Mouse (Mus musculus) ES-E14 (cell line): Measurements from ENCODE around the gene Prkar1b. TPM values are rescaled to one million over a fixed set of nuclear protein-coding genes. Genes with fewer than 3 reads are reported as not detected.

Experiments used
- DNase-seq: peaks from one replicate; pipeline ENCODE4 v3.0.0-alpha.2; 2013; ENCODE audit warnings: low read depth, low spot score
- H3K27ac ChIP-seq: 2 replicates; pipeline ENCODE4 v1.5.1; 2012; ENCODE audit warnings: low read depth, mild to moderate bottlenecking, low read length, moderate library complexity, mixed read lengths; ENCODE audit not compliant: poor library complexity, insufficient read depth, severe bottlenecking
- H3K36me3 ChIP-seq: 2 replicates; pipeline ENCODE4 v1.6.1; 2012; ENCODE audit warnings: mild to moderate bottlenecking, low read length, moderate library complexity, mixed read lengths; ENCODE audit not compliant: control insufficient read depth, poor library complexity, insufficient read depth, severe bottlenecking
- H3K4me1 ChIP-seq, 2 experiments: fragments of 150-350 bp in 1 of 2; sonication (generic) in 1 of 2; 2 replicates each; pipeline ENCODE4 v1.6.1; 2012; ENCODE audit warnings: low read length in 2 of 2, mild to moderate bottlenecking in 1 of 2, mixed read lengths in 1 of 2; ENCODE audit not compliant: control insufficient read depth in 2 of 2, insufficient read depth in 2 of 2, poor library complexity in 1 of 2
- H3K4me3 ChIP-seq, 2 experiments: fragments of 150-350 bp in 1 of 2; sonication (generic) in 1 of 2; 2 replicates each; pipeline ENCODE4 v1.5.1; 2012; ENCODE audit warnings: low read length in 2 of 2, low read depth in 1 of 2, mild to moderate bottlenecking in 1 of 2, mixed read lengths in 1 of 2; ENCODE audit not compliant: insufficient read depth in 1 of 2, poor library complexity in 1 of 2, severe bottlenecking in 1 of 2
- H3K9ac ChIP-seq: 2 replicates; pipeline ENCODE4 v1.6.1; 2012; ENCODE audit warnings: low read depth, mild to moderate bottlenecking, low read length, mixed read lengths; ENCODE audit not compliant: poor library complexity, insufficient read depth, severe bottlenecking
- H3K9me3 ChIP-seq: fragments of 150-350 bp; sonication (generic); 2 replicates; pipeline ENCODE4 v1.6.1; 2012; ENCODE audit warnings: low read depth, mild to moderate bottlenecking, low read length; ENCODE audit not compliant: control insufficient read depth, insufficient read depth
- CHD2 ChIP-seq: IDR thresholded peaks from 2 replicates; pipeline ENCODE4 v1.6.1; 2014; ENCODE audit warnings: mild to moderate bottlenecking, low read depth, low read length, inconsistent platforms
- HCFC1 ChIP-seq: IDR thresholded peaks from 2 replicates; pipeline ENCODE4 v1.6.1; 2012; ENCODE audit warnings: low read length, inconsistent platforms, borderline replicate concordance; ENCODE audit not compliant: insufficient read depth
- MAFK ChIP-seq: IDR thresholded peaks from 2 replicates; pipeline ENCODE4 v1.6.1; 2014; ENCODE audit warnings: mild to moderate bottlenecking, low read depth, low read length, inconsistent platforms; ENCODE audit not compliant: insufficient read depth
- ZC3H11A ChIP-seq: IDR thresholded peaks from 2 replicates; pipeline ENCODE4 v1.6.1; 2012; ENCODE audit warnings: low read depth, mild to moderate bottlenecking, inconsistent platforms, low read length, borderline replicate concordance
- ZNF384 ChIP-seq: IDR thresholded peaks from 2 replicates; pipeline ENCODE4 v1.6.1; 2012; ENCODE audit warnings: low read depth, low read length, inconsistent platforms
- in situ Hi-C, 2 experiments: fragments of 600-800 bp; cut with MboI; formaldehyde crosslinking; loops; one replicate each; pipeline ENCODE4 v1.15.1; 2025; ENCODE audit warnings: low sequenced_read_pairs in 2 of 2, inconsistent platforms in 1 of 2; ENCODE audit not compliant: unreplicated experiment in 2 of 2
- total RNA-seq: library from RNA; depleted of rRNA; stranded (reverse); fragments of 300-350 nt; gene quantifications from 2 replicates; pipeline ENCODE4 v1.2.3, GENCODE M21; 2012

The Prkar1b gene
- total RNA-seq, 1 experiment: 3.8 TPM

DNA sequence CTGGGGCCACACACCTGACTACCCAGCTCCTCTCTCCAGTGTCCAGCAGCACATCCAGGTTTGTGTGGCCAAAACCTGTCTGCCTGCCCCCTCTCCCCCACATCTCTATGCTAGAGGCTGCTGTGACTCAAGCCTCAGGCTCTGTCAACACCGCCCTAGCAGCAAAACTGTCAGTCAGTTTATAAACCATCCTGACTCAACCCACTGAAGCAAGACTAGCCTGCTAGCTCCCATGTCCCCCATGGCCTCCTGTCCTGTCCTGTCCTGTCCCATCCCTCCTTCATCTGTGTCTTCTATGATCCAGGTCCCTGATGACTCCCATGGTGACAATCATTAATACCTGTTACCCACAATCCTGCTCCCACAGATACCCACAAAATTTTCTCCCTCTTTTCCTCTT, 59.6 kb downstream of the Prkar1b start:
- Histone ChIP-seq H3K27ac (no peak overlapping the region), H3K36me3 (no peaks in the 10 kb centered on the region)
- in situ Hi-C loops: no loop called here

GRCm38 (mm10) chr5:139088173-139088572, 61.6 kb downstream of the Prkar1b start:
- in situ Hi-C loops: loop anchor here (5.0 to 10.0 kb wide), 2 partner anchors 89 to 233 kb away; no protein-coding TSS in a partner anchor
- TF ChIP-seq ZC3H11A (peak; percentile 73), ZNF384 (no peak)
- H3K36me3 ChIP-seq: no peaks in the 10 kb centered on the region
- H3K4me1 ChIP-seq: no peaks in the 10 kb centered on the region
- no peak for DNase-seq
- no peak overlapping the region for H3K27ac ChIP-seq
- no peaks in the 10 kb centered on the region for H3K9me3 ChIP-seq
- no peak overlapping the region for H3K9ac ChIP-seq
- H3K4me3 ChIP-seq: no peak overlapping the region

More for the DNA sequence above, 59.6 kb downstream of the Prkar1b start:
- Histone ChIP-seq H3K9me3 (no peaks in the 10 kb centered on the region), H3K9ac (no peak overlapping the region), H3K4me3 (no peak overlapping the region), H3K4me1 (no peaks in the 10 kb centered on the region; a peak in 1 of 4 replicates)
- TF ChIP-seq HCFC1 (no peak), ZC3H11A (no peak), MAFK (no peak), ZNF384 (no peak), CHD2 (no peak)
- no peak for DNase-seq

- Histone ChIP-seq H3K27ac (no peak overlapping the region), H3K4me1 (no peaks in the 10 kb centered on the region), H3K36me3 (no peaks in the 10 kb centered on the region), H3K4me3 (no peak overlapping the region), H3K9ac (no peak overlapping the region), H3K9me3 (no peaks in the 10 kb centered on the region)
- in situ Hi-C loops: loop anchor here (5.0 to 10.0 kb wide), 3 partner anchors 92 to 230 kb away; no protein-coding TSS in a partner anchor
- TF ChIP-seq ZNF384: no peak
- TF ChIP-seq ZC3H11A: peak; percentile 71; the same call in 1 of the 2 replicates
- no peak for DNase-seq
Observed at GRCm38 (mm10) chr5:139084831-139085519, 64.8 kb downstream of the Prkar1b start.

DNA sequence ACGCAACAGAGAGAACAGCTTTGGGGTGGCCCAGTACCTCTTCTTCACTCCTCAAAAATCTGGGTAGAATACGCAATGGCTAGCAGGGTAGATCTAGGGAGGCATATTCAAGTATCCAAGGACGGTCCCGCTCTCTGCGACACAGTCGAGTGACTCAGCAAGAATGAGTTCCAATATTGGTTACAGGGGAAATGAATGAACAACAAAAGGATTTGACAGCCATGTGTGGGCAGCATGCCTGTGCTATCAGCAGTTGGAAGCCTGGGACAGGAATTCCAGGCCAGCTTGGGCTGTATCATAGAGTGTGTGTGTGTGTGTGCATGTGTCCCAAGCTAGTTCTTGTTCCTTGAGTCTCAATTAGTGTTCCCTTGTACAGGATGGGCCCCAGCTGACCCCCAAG, 65.5 kb downstream of the Prkar1b start:
- no peak overlapping the region for H3K4me3 ChIP-seq
- in situ Hi-C loops: loop anchor here (5.0 to 10.0 kb wide), 2 partner anchors 227 to 230 kb away; no protein-coding TSS in a partner anchor
- TF ChIP-seq ZNF384: no peak
- TF ChIP-seq CHD2: no peak
- no peak for TF ChIP-seq ZC3H11A
- no peak for TF ChIP-seq HCFC1
- TF ChIP-seq MAFK: no peak
- no peaks in the 10 kb centered on the region for H3K36me3 ChIP-seq
- no peaks in the 10 kb centered on the region for H3K9me3 ChIP-seq
- no peak overlapping the region for H3K9ac ChIP-seq
- no peak overlapping the region for H3K27ac ChIP-seq
- no peaks in the 10 kb centered on the region; a peak in 1 of 4 replicates for H3K4me1 ChIP-seq
- no peak for DNase-seq

GRCm38 (mm10) chr5:139083841-139084240, 66.0 kb downstream of the Prkar1b start:
- H3K4me3 ChIP-seq: no peak overlapping the region
- TF ChIP-seq CHD2 (no peak), ZNF384 (no peak), HCFC1 (no peak), ZC3H11A (no peak), MAFK (no peak)
- no peaks in the 10 kb centered on the region; a peak in 1 of 4 replicates for H3K4me1 ChIP-seq
- no peak overlapping the region for H3K27ac ChIP-seq
- H3K9ac ChIP-seq: no peak overlapping the region
- H3K36me3 ChIP-seq: no peaks in the 10 kb centered on the region
- in situ Hi-C loops: loop anchor here (5.0 to 10.0 kb wide), 2 partner anchors 227 to 229 kb away; no protein-coding TSS in a partner anchor
- no peak for DNase-seq
- no peaks in the 10 kb centered on the region for H3K9me3 ChIP-seq
